Mouse (Mus musculus) intestine, embryonic 14.5 days (tissue): ENCODE measurements around the gene Sorbs2. TPM values are rescaled to one million over a fixed set of nuclear protein-coding genes. Genes with fewer than 3 reads are reported as not detected.

Experiments
- ATAC-seq: fragments of 200-750 bp; cut with Nextera tagmentation; replicated peaks from 2 replicates; pipeline ENCODE4 v1.8.0; 2017; ENCODE audit warnings: low read depth, moderate number of reproducible peaks, moderate TSS enrichment, moderate library complexity; ENCODE audit not compliant: low FRiP score, low TSS enrichment
- DNase-seq: peaks from one replicate; pipeline ENCODE4 v3.0.0-alpha.2; 2018; ENCODE audit warnings: low spot score
- H3K27ac ChIP-seq: fragments of 300-500 bp; sonication (generic); 2 replicates; pipeline ENCODE4 v1.5.1; 2014; ENCODE audit warnings: low read depth, mild to moderate bottlenecking, control low read depth
- H3K27me3 ChIP-seq: fragments of 300-500 bp; sonication (generic); replicated peaks from 2 replicates; pipeline ENCODE4 v1.6.1; 2014; ENCODE audit warnings: low read length, control low read depth; ENCODE audit not compliant: control insufficient read depth, insufficient read depth
- H3K36me3 ChIP-seq: fragments of 300-500 bp; sonication (generic); 2 replicates; pipeline ENCODE4 v1.6.1; 2014; ENCODE audit warnings: low read length, control low read depth; ENCODE audit not compliant: control insufficient read depth, insufficient read depth
- H3K4me1 ChIP-seq: fragments of 300-500 bp; sonication (generic); replicated peaks from 2 replicates; pipeline ENCODE4 v1.6.1; 2014; ENCODE audit warnings: low read length, control low read depth, mixed read lengths; ENCODE audit not compliant: control insufficient read depth, insufficient read depth
- H3K4me2 ChIP-seq: fragments of 300-500 bp; sonication (generic); 2 replicates; pipeline ENCODE4 v1.6.1; 2014; ENCODE audit warnings: low read length
- H3K4me3 ChIP-seq: fragments of 300-500 bp; sonication (generic); 2 replicates; pipeline ENCODE4 v1.5.1; 2014; ENCODE audit warnings: low read depth, low read length, control low read depth, mixed read lengths
- H3K9ac ChIP-seq: fragments of 300-500 bp; sonication (generic); 2 replicates; pipeline ENCODE4 v1.6.1; 2014; ENCODE audit warnings: mild to moderate bottlenecking, low read length
- H3K9me3 ChIP-seq: fragments of 300-500 bp; sonication (generic); 2 replicates; pipeline ENCODE4 v1.6.1; 2016; ENCODE audit warnings: low read length, control low read depth; ENCODE audit not compliant: control insufficient read depth
- WGBS: fragments of 180-500 bp; shearing (Covaris S2); extraction: QIAGEN DNeasy Blood & Tissue Kit; methylation state at CpG from one replicate; pipeline ENCODE4 v1.1.7; 2014; 5-methylcytosine and 5-hydroxymethylcytosine counted together
- polyA plus RNA-seq: library from polyadenylated mRNA; unstranded; fragments of >200 nt; fragmentation: Nextera tagmentation; extraction: Ambion mirVana; gene quantifications from 2 replicates; pipeline ENCODE4 v1.2.1, GENCODE M21; 2014

Sorbs2 gene
- polyA plus RNA-seq, 1 experiment from 2014 or later = 31.4 TPM

GRCm38 (mm10) chr8:45508521-45509104 is 1.0 kb downstream of the Sorbs2 start:
- Histone ChIP-seq H3K27me3 (no peaks in the 10 kb centered on the region), H3K9me3 (no peaks in the 10 kb centered on the region), H3K4me1 (no peaks in the 10 kb centered on the region), H3K27ac (no peak overlapping the region), H3K4me3 (no peak overlapping the region), H3K4me2 (no peak overlapping the region), H3K36me3 (no peaks in the 10 kb centered on the region), H3K9ac (no peak overlapping the region)
- DNase-seq (no peak), ATAC-seq (no peak)
- 75% methylated on average over 7 of the region's 7 CpGs for WGBS

GRCm38 (mm10) chr8:45512369-45512768 is 4.8 kb downstream of the Sorbs2 start:
- H3K9me3 ChIP-seq = no peaks in the 10 kb centered on the region
- H3K4me3 ChIP-seq = no peak overlapping the region
- H3K9ac ChIP-seq = no peak overlapping the region
- no peak for ATAC-seq
- H3K27ac ChIP-seq = no peak overlapping the region
- no peaks in the 10 kb centered on the region for H3K36me3 ChIP-seq
- no peaks in the 10 kb centered on the region for H3K4me1 ChIP-seq
- H3K4me2 ChIP-seq = no peak overlapping the region
- no peak for DNase-seq
- H3K27me3 ChIP-seq = no peaks in the 10 kb centered on the region

GRCm38 (mm10) chr8:45521595-45521994 is 14.0 kb downstream of the Sorbs2 start:
- no peak overlapping the region for H3K27ac ChIP-seq
- no peak overlapping the region for H3K9ac ChIP-seq
- ATAC-seq = no peak
- no peaks in the 10 kb centered on the region for H3K36me3 ChIP-seq
- no peak overlapping the region for H3K4me3 ChIP-seq
- no peak for DNase-seq
- no peak overlapping the region for H3K4me2 ChIP-seq
- no peaks in the 10 kb centered on the region for H3K4me1 ChIP-seq
- H3K27me3 ChIP-seq = no peaks in the 10 kb centered on the region
- no peaks in the 10 kb centered on the region for H3K9me3 ChIP-seq
- 22% methylated on average over 6 of the region's 6 CpGs for WGBS

GRCm38 (mm10) chr8:45527708-45528107 is 20.1 kb downstream of the Sorbs2 start:
- H3K4me1 ChIP-seq = no peaks in the 10 kb centered on the region
- no peak overlapping the region for H3K4me2 ChIP-seq
- H3K4me3 ChIP-seq = no peak overlapping the region
- H3K9ac ChIP-seq = no peak overlapping the region
- no peaks in the 10 kb centered on the region for H3K36me3 ChIP-seq
- H3K27ac ChIP-seq = no peak overlapping the region
- DNase-seq (no peak), ATAC-seq (no peak)
- WGBS = 86% methylated on average over 2 of the region's 2 CpGs
- no peaks in the 10 kb centered on the region for H3K27me3 ChIP-seq
- no peaks in the 10 kb centered on the region for H3K9me3 ChIP-seq

- H3K4me1 ChIP-seq = no peaks in the 10 kb centered on the region
- no peak overlapping the region for H3K4me3 ChIP-seq
- ATAC-seq (no peak), DNase-seq (no peak)
- H3K9ac ChIP-seq = no peak overlapping the region
- H3K4me2 ChIP-seq = no peak overlapping the region
- H3K27me3 ChIP-seq = no peaks in the 10 kb centered on the region
- H3K36me3 ChIP-seq = no peaks in the 10 kb centered on the region
- no peak overlapping the region for H3K27ac ChIP-seq
- WGBS = 68% methylated on average over 2 of the region's 2 CpGs
- no peaks in the 10 kb centered on the region for H3K9me3 ChIP-seq
Measured at GRCm38 (mm10) chr8:45528890-45529289, 21.3 kb downstream of the Sorbs2 start.

GRCm38 (mm10) chr8:45536578-45536977 is 29.0 kb downstream of the Sorbs2 start:
- DNase-seq = no peak

GRCm38 (mm10) chr8:45540513-45540912 is 32.9 kb downstream of the Sorbs2 start:
- Histone ChIP-seq H3K4me1 (no peaks in the 10 kb centered on the region), H3K36me3 (no peaks in the 10 kb centered on the region), H3K4me2 (no peak overlapping the region), H3K27me3 (no peaks in the 10 kb centered on the region), H3K4me3 (no peak overlapping the region), H3K9me3 (no peaks in the 10 kb centered on the region), H3K27ac (no peak overlapping the region), H3K9ac (no peak overlapping the region)
- DNase-seq (no peak), ATAC-seq (no peak)
- WGBS = 32% methylated on average over 5 of the region's 5 CpGs

More at GRCm38 (mm10) chr8:45536578-45536977, 29.0 kb downstream of the Sorbs2 start:
- H3K4me1 ChIP-seq = no peaks in the 10 kb centered on the region
- H3K4me2 ChIP-seq = no peak overlapping the region
- H3K36me3 ChIP-seq = no peaks in the 10 kb centered on the region
- 80% methylated on average over 9 of the region's 9 CpGs for WGBS
- no peak overlapping the region for H3K4me3 ChIP-seq
- H3K27ac ChIP-seq = no peak overlapping the region
- H3K9me3 ChIP-seq = no peaks in the 10 kb centered on the region
- ATAC-seq = no peak
- no peak overlapping the region for H3K9ac ChIP-seq
- H3K27me3 ChIP-seq = no peaks in the 10 kb centered on the region

- no peaks in the 10 kb centered on the region for H3K36me3 ChIP-seq
- ATAC-seq = no peak
Measured at GRCm38 (mm10) chr8:45552175-45552574, 44.6 kb downstream of the Sorbs2 start.

GRCm38 (mm10) chr8:45554627-45555026 is 47.0 kb downstream of the Sorbs2 start:
- no peak for ATAC-seq
- Histone ChIP-seq H3K9me3 (0 out of 2 replicates have a peak, but pooled peaks cover 3% of the 10 kb centered on the region), H3K27ac (no peak overlapping the region), H3K36me3 (no peaks in the 10 kb centered on the region), H3K4me1 (no peaks in the 10 kb centered on the region), H3K9ac (no peak overlapping the region), H3K27me3 (no peaks in the 10 kb centered on the region), H3K4me3 (no peak overlapping the region), H3K4me2 (no peak overlapping the region)
- 84% methylated on average over 4 of the region's 4 CpGs for whole genome bisulfite sequencing
- no peak for DNase-seq

More at GRCm38 (mm10) chr8:45552175-45552574, 44.6 kb downstream of the Sorbs2 start:
- Histone ChIP-seq H3K4me1 (no peaks in the 10 kb centered on the region), H3K27me3 (no peaks in the 10 kb centered on the region), H3K4me3 (no peak overlapping the region), H3K9ac (no peak overlapping the region), H3K9me3 (0 out of 2 replicates have a peak, but pooled peaks cover 3% of the 10 kb centered on the region), H3K4me2 (no peak overlapping the region), H3K27ac (no peak overlapping the region)
- no peak for DNase-seq
- WGBS = 80% methylated on average over 3 of the region's 3 CpGs
